Mouse (Mus musculus) neural tube, embryonic 12.5 days (tissue): Measurements from ENCODE around the gene Abhd14a. TPM values are rescaled to one million over a fixed set of nuclear protein-coding genes. Genes with fewer than 3 reads are reported as not detected.

Experiments used
- ATAC-seq: fragments of 200-750 bp; cut with Nextera tagmentation; 2 replicates; pipeline ENCODE4 v1.8.0; 2017; ENCODE audit warnings: low read depth, mild to moderate bottlenecking, moderate TSS enrichment, moderate library complexity; ENCODE audit not compliant: low FRiP score
- H3K27ac ChIP-seq: fragments of 300-500 bp; sonication (generic); 2 replicates; pipeline ENCODE4 v1.5.1; 2016
- H3K27me3 ChIP-seq: fragments of 300-500 bp; sonication (generic); replicated peaks from 2 replicates; pipeline ENCODE4 v1.6.1; 2016; ENCODE audit warnings: mild to moderate bottlenecking
- H3K36me3 ChIP-seq: fragments of 300-500 bp; sonication (generic); 2 replicates; pipeline ENCODE4 v1.6.1; 2016; ENCODE audit warnings: mild to moderate bottlenecking
- H3K4me1 ChIP-seq: fragments of 300-500 bp; sonication (generic); 2 replicates; pipeline ENCODE4 v1.6.1; 2016
- H3K4me2 ChIP-seq: fragments of 300-500 bp; sonication (generic); replicated peaks from 2 replicates; pipeline ENCODE4 v1.6.1; 2016; ENCODE audit warnings: mild to moderate bottlenecking
- H3K4me3 ChIP-seq: fragments of 300-500 bp; sonication (generic); 2 replicates; pipeline ENCODE4 v1.5.1; 2016
- H3K9ac ChIP-seq: fragments of 300-500 bp; sonication (generic); 2 replicates; pipeline ENCODE4 v1.6.1; 2016; ENCODE audit warnings: mild to moderate bottlenecking
- H3K9me3 ChIP-seq: fragments of 300-500 bp; sonication (generic); 2 replicates; pipeline ENCODE4 v1.6.1; 2016; ENCODE audit warnings: mild to moderate bottlenecking
- WGBS: fragments of 180-500 bp; shearing (Covaris S2); methylation state at CpG from one replicate; pipeline ENCODE4 v1.1.7; 2016; 5-methylcytosine and 5-hydroxymethylcytosine counted together
- polyA plus RNA-seq: library from polyadenylated mRNA; unstranded; fragments of >200 nt; fragmentation: Nextera tagmentation; extraction: Ambion mirVana; gene quantifications from 2 replicates; pipeline ENCODE4 v1.2.1, GENCODE M21; 2016

The Abhd14a gene
- polyA plus RNA-seq, 1 experiment from 2014 or later, result 34.6 TPM

DNA sequence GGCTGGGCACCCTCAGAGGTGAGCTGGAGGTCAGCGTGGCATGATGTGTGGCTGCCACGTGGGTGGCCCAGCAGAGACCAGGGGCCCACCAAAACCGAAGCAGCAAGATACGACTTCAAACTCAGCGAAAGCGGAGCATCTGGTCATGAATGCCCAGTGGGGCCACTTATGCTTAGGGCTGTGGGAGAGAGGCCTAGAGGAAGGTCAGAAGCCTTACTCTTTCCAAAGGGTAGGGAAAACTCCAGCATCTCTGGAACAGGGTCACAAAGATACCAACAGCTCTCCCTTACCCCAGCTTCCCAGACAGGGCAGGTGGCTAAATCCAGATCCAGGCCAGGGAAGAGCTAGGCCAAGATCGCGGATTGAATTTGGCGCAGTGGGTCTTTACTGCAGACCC lies 9.7 kb upstream of the Abhd14a start:
- Histone ChIP-seq H3K27ac (peak overlapping the region; percentile 95; the same call in 1 of the 2 replicates), H3K4me3 (peak overlapping the region; percentile 67), H3K4me2 (peak overlapping the region; percentile 92), H3K36me3 (peaks cover 29% of the 10 kb centered on the region), H3K9ac (peak overlapping the region; percentile 93), H3K9me3 (no peaks in the 10 kb centered on the region), H3K4me1 (peaks cover 73% of the 10 kb centered on the region), H3K27me3 (no peaks in the 10 kb centered on the region)
- ATAC-seq, result no peak
- 33% methylated on average over 9 of the region's 9 CpGs for WGBS

DNA sequence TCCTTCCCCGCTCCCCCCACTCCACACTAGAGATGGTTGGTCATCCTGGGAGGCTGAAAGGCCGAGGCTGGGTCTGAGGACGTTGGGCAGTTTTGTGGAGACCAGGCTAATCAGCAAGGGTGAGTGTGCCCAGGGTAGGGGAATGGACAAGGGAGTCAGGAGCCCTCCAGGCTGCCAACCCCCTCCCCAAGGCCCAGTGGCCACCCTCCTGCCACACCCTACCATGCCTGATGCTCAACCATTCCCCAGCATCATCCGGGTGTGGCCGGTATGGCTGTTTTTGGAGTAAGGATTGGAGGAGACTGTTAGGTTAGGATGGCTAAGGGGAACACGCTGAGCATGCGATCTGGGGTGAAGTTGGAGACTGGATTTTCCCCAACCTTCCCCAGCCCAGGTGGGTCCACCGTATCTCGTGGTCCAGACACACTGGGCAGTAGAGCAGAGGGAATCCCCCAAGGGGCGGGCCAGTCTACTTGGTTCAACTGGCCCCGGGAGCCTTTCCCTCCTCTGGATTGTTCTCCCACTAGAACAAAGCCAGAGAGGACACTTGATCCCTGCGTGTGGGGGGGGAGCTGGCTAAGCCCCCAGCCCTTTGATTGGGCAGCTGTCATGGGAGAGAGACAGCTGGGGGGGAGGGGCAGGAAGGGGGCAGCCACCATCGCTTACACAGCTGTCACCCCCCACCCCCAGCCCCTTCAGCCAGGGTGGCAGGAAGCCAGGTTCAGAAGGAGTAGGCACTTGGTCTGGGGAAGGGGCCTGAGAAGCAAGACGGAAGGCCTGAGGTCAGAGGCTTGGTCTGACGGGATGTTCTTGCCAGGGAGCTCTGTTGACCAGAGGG lies 9.1 kb upstream of the Abhd14a start:
- Histone ChIP-seq H3K4me3 (peak overlapping the region; percentile 67), H3K27me3 (no peaks in the 10 kb centered on the region), H3K27ac (peak overlapping the region; percentile 95), H3K4me2 (peak overlapping the region; percentile 92), H3K36me3 (peaks cover 23% of the 10 kb centered on the region), H3K4me1 (peaks cover 78% of the 10 kb centered on the region), H3K9ac (peak overlapping the region; percentile 93), H3K9me3 (no peaks in the 10 kb centered on the region)
- 30% methylated on average over 15 of the region's 15 CpGs for WGBS
- peak; percentile 5; the same call in 1 of the 2 replicates for ATAC-seq

DNA sequence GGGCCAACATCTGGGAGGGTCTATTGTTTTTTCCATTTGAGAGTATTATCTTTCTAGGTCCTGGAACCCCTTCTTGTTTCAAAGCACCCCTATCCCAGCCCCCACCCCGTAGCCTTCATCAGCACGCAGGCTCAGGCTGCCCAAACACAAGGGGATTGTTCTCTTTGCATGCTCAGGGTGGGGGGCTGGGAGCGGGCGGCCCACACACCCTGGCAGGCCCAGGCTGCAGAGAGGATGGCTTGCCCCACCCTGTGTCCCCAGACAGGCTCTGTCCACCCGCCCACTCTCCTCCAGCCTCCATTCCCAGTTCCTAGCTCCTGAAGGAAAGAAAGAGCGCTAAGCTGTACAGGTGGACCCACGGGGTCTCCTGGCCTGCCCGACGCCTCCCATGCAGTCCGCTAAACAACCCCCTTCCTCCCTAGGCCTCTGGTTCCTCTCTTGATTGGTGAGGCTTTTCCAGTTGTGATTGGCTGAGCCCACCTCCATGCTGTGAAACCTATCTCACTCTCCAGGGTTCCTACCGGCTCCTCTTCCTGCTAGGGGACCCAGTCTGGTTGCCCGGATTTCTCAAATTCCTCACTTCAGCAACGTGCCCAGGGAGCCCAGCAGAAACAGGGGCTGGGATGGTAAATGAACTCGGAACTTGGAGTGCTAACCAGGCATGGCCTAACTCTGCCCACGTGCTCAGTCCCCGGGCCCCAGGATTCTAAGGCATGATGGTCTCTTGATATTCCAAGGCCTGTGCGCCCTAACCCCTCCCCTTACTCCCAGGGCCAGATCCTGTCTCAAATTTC lies 7.6 kb upstream of the Abhd14a start:
- Histone ChIP-seq H3K27me3 (no peaks in the 10 kb centered on the region), H3K9me3 (no peaks in the 10 kb centered on the region), H3K4me1 (peaks cover 81% of the 10 kb centered on the region), H3K9ac (peak overlapping the region; percentile 93), H3K36me3 (peaks cover 9% of the 10 kb centered on the region), H3K27ac (peak overlapping the region; percentile 95), H3K4me2 (peak overlapping the region; percentile 92), H3K4me3 (peak overlapping the region; percentile 67)
- ATAC-seq, result peak; percentile 17
- 2% methylated on average over 17 of the region's 17 CpGs for whole genome bisulfite sequencing

DNA sequence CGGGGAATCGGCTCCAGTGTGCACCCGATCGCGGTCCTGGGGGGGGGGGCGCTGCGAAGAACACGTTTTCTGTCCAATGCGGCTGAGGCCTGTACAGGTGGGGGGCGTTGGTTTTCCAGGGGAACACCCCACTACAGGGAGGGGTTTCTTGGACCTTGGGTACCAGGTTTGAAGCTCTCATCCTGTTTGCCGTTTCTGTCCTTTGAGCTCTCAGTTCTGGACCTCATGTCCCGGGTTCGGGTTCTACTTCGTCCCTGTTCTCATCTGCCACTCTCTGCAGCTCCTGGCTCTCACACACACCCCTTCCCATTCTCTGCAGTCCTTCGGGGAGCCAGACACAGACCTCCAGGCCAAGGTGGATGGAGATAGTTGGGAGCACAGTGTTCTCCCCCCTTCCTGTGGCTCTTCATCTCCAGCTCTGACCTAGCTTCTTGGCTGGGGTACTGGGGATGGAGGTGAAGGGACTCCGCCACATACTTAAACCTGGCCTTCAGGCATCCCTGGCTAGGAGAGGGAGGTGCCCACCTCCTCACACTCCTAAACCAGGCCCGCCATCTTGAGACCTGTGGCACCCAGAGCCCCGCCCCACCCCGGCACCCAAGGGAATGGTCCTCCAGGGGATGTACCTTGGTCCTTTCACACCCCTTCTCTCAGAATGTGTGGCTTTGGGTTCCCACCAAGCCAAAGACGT lies 6.7 kb upstream of the Abhd14a start:
- H3K27ac ChIP-seq, result peak overlapping the region; percentile 95
- H3K9ac ChIP-seq, result peak overlapping the region; percentile 93
- peaks cover 2% of the 10 kb centered on the region for H3K36me3 ChIP-seq
- H3K27me3 ChIP-seq, result no peaks in the 10 kb centered on the region
- H3K4me1 ChIP-seq, result peaks cover 73% of the 10 kb centered on the region
- H3K4me3 ChIP-seq, result peak overlapping the region; percentile 67
- peak; percentile 11 for ATAC-seq
- H3K4me2 ChIP-seq, result peak overlapping the region; percentile 92
- under 1% methylated on average over 19 of the region's 20 CpGs for WGBS
- no peaks in the 10 kb centered on the region for H3K9me3 ChIP-seq

DNA sequence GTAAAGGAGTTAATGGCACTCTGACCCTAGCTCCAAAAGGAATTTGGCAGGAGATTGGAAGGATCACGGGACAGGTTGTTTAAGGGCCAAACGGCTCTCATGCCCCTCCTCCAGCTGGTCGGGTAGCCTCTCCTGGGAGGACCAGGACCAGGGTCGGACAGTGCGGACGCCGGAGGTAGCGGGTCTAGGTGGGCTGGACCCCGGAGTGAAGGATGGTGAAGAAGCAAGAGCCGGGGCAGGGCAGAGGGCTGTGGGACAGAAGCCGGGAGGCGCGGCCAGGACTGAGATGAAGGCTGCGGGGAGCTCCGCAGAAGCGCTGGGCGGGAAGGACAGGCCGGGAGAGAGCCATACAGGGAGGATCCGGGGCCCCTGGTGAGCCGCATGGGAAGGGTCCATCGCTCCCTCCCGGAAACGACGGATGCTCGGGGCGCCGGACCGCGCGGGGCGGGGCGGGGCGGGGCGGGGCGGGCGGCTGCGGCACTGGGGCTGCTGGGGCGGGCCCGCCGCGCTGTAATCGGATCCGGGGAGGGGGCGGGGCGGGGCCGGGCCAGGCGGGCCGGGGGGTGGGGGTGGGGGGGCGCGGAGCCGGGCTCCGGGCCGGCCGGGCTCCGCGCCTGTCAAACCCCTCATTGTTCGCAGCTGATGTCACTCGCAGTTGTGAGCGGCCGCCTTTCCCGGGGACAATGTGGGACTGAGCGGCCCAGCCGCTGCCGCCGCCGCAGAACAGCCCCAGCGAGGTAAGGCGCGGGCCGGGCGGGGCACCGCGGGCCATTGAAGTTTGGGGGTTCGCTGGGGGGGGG lies 6.0 kb upstream of the Abhd14a start, which contains the start of gene Pcbp4:
TSS of gene Pcbp4 (plus strand) at position 21 of the 800 bp plus-strand sequence.
- H3K4me1 ChIP-seq, result peaks cover 71% of the 10 kb centered on the region
- no peaks in the 10 kb centered on the region for H3K9me3 ChIP-seq
- no peaks in the 10 kb centered on the region; the same call in 1 of the 2 replicates for H3K36me3 ChIP-seq
- peak within 1 kb of the TSS; percentile 93 for H3K9ac ChIP-seq
- ATAC-seq, result peak; percentile 69
- peak within 1 kb of the TSS; percentile 92 for H3K4me2 ChIP-seq
- H3K27ac ChIP-seq, result peak within 1 kb of the TSS; percentile 95
- peak within 1 kb of the TSS; percentile 67 for H3K4me3 ChIP-seq
- 0% methylated on average over 58 of the region's 74 CpGs for WGBS
- no peaks in the 10 kb centered on the region for H3K27me3 ChIP-seq

DNA sequence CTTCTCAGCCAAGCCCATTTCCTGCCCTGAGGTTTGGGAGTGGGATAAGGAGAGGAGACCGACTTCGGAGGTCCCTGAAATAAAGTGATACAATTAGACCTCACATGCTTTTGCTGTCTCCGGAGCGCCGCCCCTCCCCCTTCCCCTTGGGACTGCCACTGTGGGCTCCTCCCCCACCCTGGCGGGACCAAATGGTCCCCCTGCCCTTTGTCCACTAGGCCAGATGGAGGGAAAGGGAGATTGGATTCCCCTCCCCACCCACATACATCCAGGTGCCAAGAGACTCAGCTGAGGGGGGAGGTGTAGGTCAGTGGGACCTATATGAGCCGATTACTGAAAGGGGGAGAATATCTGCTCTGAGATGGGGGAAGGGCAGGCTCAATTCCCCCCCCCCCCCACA lies 5.3 kb upstream of the Abhd14a start:
- Histone ChIP-seq H3K4me2 (peak overlapping the region; percentile 92), H3K9me3 (no peaks in the 10 kb centered on the region), H3K4me1 (peaks cover 71% of the 10 kb centered on the region), H3K36me3 (no peaks in the 10 kb centered on the region; the same call in 1 of the 2 replicates), H3K9ac (peak overlapping the region; percentile 93), H3K27ac (peak overlapping the region; percentile 95), H3K4me3 (peak overlapping the region; percentile 67), H3K27me3 (no peaks in the 10 kb centered on the region)
- WGBS, result 0% methylated on average over 7 of the region's 7 CpGs
- peak; percentile 11 for ATAC-seq

DNA sequence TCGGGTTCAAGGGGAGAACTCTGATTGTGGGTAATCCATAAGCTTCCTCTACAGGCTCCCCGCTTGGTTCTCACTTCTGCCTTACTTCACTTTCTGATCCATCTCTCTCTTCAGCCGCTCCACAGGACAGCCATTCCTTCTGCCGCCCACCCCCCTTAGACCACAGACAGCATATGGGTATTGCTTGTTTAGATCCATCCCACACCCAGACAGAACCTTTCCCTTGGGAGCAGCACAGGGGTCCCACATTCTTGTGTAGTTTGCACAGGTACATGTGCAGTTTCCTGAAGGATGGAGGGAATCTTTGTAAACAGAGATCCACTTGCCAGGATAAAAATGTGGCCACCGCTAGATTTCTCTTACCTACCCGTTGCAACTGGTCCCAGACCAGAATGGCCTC lies 4.9 kb upstream of the Abhd14a start:
- 15% methylated on average over 6 of the region's 6 CpGs for WGBS
- H3K9ac ChIP-seq, result peak overlapping the region; percentile 93
- H3K4me1 ChIP-seq, result peaks cover 71% of the 10 kb centered on the region

DNA sequence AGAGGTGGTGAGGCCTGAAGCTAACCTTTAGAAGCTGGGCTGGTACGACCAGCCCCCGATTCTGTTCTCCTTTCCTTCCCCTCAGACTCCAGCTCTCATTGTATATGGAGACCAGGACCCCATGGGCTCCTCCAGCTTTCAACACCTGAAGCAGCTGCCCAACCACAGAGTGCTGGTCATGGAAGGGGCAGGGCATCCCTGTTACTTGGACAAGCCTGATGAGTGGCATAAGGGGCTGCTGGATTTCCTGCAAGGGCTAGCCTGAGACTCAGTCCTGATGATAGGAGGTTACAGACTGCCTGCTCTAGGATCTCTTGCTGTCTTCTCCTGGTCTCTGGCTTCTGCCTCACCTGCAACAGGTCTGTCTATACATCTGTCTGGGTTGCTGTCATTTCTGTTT lies 4.4 kb upstream of the Abhd14a start:
- no peak for ATAC-seq
- Histone ChIP-seq H3K9me3 (no peaks in the 10 kb centered on the region), H3K4me2 (peak overlapping the region; percentile 92), H3K27me3 (no peaks in the 10 kb centered on the region), H3K9ac (0 out of 2 replicates have a peak overlapping the region, but pooled peaks have one; percentile 93), H3K36me3 (no peaks in the 10 kb centered on the region), H3K4me3 (no peak overlapping the region), H3K4me1 (peaks cover 70% of the 10 kb centered on the region), H3K27ac (no peak overlapping the region)
- 61% methylated on average over 2 of the region's 2 CpGs for WGBS

More for the DNA sequence above, 4.9 kb upstream of the Abhd14a start:
- H3K27me3 ChIP-seq, result no peaks in the 10 kb centered on the region
- peak overlapping the region; percentile 95; the same call in 1 of the 2 replicates for H3K27ac ChIP-seq
- ATAC-seq, result no peak
- no peaks in the 10 kb centered on the region for H3K36me3 ChIP-seq
- peak overlapping the region; percentile 92 for H3K4me2 ChIP-seq
- H3K9me3 ChIP-seq, result no peaks in the 10 kb centered on the region
- peak overlapping the region; percentile 67; the same call in 1 of the 2 replicates for H3K4me3 ChIP-seq

DNA sequence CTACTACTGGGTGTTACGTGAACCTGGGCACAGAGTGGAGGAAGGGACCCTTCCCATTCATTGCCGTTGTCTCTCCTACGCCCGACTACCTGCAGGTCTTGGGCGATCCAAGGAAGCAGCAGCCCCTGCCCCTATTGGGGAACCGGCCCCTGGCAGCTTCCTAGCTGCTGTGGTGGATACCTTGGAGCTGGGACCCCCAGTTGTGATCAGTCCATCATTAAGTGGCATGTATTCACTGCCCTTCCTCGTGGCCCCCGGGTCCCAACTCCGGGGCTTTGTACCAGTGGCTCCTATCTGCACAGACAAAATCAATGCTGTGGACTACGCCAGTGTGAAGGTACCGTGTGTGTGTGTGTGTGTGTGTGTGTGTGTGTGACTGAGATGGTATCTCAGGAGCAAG lies 3.8 kb upstream of the Abhd14a start:
- H3K36me3 ChIP-seq, result no peaks in the 10 kb centered on the region
- H3K4me3 ChIP-seq, result no peak overlapping the region
- H3K9me3 ChIP-seq, result no peaks in the 10 kb centered on the region
- no peaks in the 10 kb centered on the region for H3K27me3 ChIP-seq
- no peak overlapping the region for H3K27ac ChIP-seq
- WGBS, result 72% methylated on average over 11 of the region's 11 CpGs
- no peak for ATAC-seq
- peak overlapping the region; percentile 22; the same call in 1 of the 2 replicates for H3K4me2 ChIP-seq
- H3K4me1 ChIP-seq, result peaks cover 66% of the 10 kb centered on the region
- H3K9ac ChIP-seq, result no peak overlapping the region

DNA sequence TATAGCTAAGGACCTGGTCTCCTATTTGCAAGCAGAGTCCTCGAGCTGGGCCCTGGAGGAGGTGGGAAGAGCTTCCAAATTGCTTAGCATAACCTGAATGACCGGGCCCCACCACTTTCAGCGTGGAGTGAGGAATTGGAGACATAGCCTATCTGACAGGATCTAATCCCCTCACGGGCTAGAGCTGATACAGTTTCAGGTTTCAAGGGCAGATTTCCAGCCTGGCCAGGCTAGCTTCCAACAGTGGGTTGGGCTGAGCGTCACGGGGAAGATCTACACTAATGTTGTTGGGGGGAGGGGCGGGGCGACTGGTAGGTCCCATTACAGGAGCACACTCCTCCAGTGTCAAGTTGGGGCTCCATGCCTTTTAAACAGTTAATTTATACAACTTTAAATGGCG lies 3.2 kb upstream of the Abhd14a start:
- H3K4me2 ChIP-seq, result peak overlapping the region; percentile 22
- H3K27me3 ChIP-seq, result no peaks in the 10 kb centered on the region
- H3K27ac ChIP-seq, result no peak overlapping the region
- H3K9me3 ChIP-seq, result no peaks in the 10 kb centered on the region
- peaks cover 59% of the 10 kb centered on the region for H3K4me1 ChIP-seq
- no peak for ATAC-seq
- 15% methylated on average over 9 of the region's 9 CpGs for WGBS
- H3K4me3 ChIP-seq, result no peak overlapping the region
- no peaks in the 10 kb centered on the region for H3K36me3 ChIP-seq
- H3K9ac ChIP-seq, result no peak overlapping the region

DNA sequence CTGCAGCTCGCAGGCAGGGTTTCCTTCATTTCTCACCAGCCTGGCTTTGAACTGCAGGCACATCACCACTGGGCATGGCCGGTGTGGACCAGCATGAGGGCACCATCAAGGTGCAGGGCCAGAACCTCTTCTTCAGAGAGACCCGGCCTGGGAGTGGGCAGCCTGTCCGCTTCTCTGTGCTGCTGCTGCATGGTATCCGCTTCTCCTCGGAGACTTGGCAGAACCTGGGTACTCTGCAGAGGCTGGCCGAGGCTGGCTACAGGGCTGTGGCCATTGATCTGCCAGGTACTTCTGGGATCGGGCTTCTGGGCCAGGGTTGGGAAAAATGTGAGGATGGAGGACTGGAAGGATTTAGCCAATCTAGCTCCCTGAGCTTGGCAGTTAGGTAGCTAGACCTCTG lies 2.5 kb upstream of the Abhd14a start:
- Histone ChIP-seq H3K4me2 (no peak overlapping the region), H3K4me1 (peaks cover 52% of the 10 kb centered on the region), H3K36me3 (no peaks in the 10 kb centered on the region), H3K27me3 (no peaks in the 10 kb centered on the region), H3K4me3 (no peak overlapping the region), H3K27ac (no peak overlapping the region), H3K9ac (no peak overlapping the region), H3K9me3 (no peaks in the 10 kb centered on the region)
- no peak for ATAC-seq
- WGBS, result 91% methylated on average over 8 of the region's 8 CpGs
